Mouse (Mus musculus): Measurements from ENCODE around the gene Acsm4. TPM values are rescaled to one million over a fixed set of nuclear protein-coding genes. Genes with fewer than 3 reads are reported as not detected.

The Acsm4 gene
- not detected in 2 replicates for polyA plus RNA-seq (2015; fragmentation: Nextera tagmentation; extraction: Ambion mirVana)

DNA sequence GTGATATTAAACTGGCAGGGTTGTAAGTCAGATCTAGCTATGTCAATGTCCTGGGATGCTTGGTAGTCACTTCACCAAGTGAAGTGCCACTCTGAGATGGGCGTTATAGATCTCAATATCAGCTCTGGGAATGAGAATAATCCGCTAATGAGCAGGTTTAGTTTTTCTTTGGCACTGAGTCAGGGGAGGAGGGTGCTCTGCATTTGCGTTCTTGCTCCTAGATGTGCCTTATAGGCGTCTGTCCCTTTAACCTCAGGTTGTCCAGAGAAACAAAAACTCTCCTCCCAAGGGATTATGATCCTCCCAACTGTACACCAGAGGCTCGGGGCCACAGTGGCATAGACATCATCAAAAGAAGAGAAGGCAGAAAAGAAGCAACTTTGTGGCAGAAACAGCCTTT is at the start of gene Acsm4:
TSS of gene Acsm4 (plus strand) at position 301 of the 400 bp plus-strand sequence.
- H3K9me3 ChIP-seq: no peaks in the 10 kb centered on the region
- H3K9ac ChIP-seq: no peak within 1 kb of the TSS
- H3K27ac ChIP-seq: no peak within 1 kb of the TSS
- H3K4me2 ChIP-seq (replicated peaks): no peak within 1 kb of the TSS
- 77% methylated on average over 5 of the region's 5 CpGs for whole genome bisulfite sequencing
- no peaks in the 10 kb centered on the region for H3K36me3 ChIP-seq
- ATAC-seq: no peak
- no peaks in the 10 kb centered on the region for H3K4me1 ChIP-seq (replicated peaks)
- no peak within 1 kb of the TSS for H3K4me3 ChIP-seq (replicated peaks)
- H3K27me3 ChIP-seq (replicated peaks): no peaks in the 10 kb centered on the region

DNA sequence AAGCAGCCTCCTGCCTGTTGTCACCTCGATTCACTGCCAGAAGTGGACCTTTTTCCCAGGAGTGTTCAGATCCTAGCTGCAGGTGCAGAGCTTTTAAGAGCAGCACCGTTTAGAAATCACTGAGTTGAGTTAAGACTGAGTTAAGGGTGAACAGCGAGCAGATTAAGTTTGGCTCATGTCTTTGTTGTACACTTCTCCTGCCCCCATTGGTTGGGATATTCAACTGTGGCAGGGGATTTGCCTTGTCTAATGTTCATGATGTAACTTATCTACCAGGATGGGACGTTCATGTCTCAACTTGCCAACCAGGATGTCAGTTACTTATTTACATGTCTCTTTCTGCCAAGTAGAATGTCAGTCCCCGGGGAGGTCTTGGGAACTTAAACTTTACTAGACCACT is 47.5 kb upstream of the Acsm4 start:
- Histone ChIP-seq H3K4me2 (replicated peaks) (no peak overlapping the region), H3K27me3 (replicated peaks) (no peaks in the 10 kb centered on the region), H3K9me3 (no peaks in the 10 kb centered on the region), H3K36me3 (no peaks in the 10 kb centered on the region), H3K4me1 (replicated peaks) (no peaks in the 10 kb centered on the region), H3K27ac (no peak overlapping the region), H3K4me3 (replicated peaks) (no peak overlapping the region), H3K9ac (no peak overlapping the region)
- WGBS: 73% methylated on average over 5 of the region's 5 CpGs
- no peak for ATAC-seq

DNA sequence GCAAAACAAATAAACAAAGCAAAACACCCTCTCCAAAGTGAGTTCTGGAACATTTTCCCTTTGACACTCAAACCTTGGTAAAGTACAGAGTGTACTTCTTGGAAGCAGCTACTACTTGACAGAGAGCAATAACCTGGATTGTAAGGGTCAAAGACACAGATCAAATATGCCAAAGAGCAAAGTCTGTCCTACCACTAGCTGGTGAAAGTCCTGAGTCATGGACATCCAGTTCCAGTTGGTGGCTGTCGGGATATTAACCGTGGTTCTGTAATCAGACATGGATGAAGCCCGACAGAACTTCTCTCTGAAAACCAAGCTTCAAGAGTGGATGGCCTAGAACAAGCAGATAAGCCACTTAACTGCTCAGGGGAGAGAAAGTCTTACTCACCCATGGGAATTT is 21.9 kb upstream of the Acsm4 start:
- WGBS: 87% methylated on average over 3 of the region's 3 CpGs
- no peak for ATAC-seq
- no peaks in the 10 kb centered on the region for H3K4me1 ChIP-seq (replicated peaks)

DNA sequence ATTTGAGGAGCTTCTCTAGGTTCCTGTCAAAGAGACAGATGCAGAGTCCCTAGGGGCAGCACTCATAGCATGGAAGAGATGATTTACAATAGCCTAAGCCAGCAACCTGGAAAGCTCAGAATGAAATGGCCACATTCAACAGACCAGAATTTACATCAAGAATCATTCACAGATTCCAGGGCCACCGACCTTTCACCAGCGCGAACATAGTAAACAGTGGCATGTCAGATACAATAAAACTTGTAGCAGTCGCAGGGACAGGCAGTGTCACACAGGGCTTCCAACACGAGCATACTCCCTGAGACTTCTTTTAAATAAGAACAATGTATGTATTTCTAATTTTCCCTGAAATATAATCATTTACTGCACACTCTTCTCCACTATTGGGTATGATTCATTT is 19.4 kb upstream of the Acsm4 start:
- H3K4me2 ChIP-seq (replicated peaks): no peak overlapping the region
- no peak for ATAC-seq

More for the DNA sequence above, 21.9 kb upstream of the Acsm4 start:
- no peak overlapping the region for H3K9ac ChIP-seq
- H3K4me2 ChIP-seq (replicated peaks): no peak overlapping the region
- no peaks in the 10 kb centered on the region for H3K9me3 ChIP-seq
- no peaks in the 10 kb centered on the region for H3K27me3 ChIP-seq (replicated peaks)
- no peak overlapping the region for H3K4me3 ChIP-seq (replicated peaks)
- no peaks in the 10 kb centered on the region for H3K36me3 ChIP-seq
- no peak overlapping the region for H3K27ac ChIP-seq

DNA sequence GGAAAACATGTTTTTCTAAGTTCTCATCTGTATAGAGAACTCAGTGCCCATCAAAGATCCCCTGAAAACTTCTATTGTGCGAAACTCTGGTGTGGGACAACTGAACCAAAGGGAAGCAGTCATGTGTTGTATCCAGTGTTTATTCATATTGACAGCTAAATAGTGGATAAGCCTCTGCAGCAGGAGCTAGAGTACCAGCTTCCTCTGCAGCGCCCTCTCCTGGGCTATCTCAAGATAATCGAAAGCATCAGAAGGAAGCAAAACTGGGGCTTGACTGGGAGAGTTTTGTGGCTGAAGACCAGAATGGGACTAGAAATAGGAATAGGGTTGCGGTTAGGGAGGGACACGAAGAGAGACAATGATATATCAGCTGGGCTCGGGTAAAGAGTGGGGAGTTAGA is 18.9 kb upstream of the Acsm4 start:
- Histone ChIP-seq H3K9ac (no peak overlapping the region), H3K4me1 (replicated peaks) (no peaks in the 10 kb centered on the region), H3K4me3 (replicated peaks) (no peak overlapping the region), H3K27me3 (replicated peaks) (no peaks in the 10 kb centered on the region), H3K4me2 (replicated peaks) (no peak overlapping the region), H3K27ac (no peak overlapping the region), H3K36me3 (no peaks in the 10 kb centered on the region), H3K9me3 (no peaks in the 10 kb centered on the region)
- ATAC-seq: no peak
- 49% methylated on average over 6 of the region's 6 CpGs for WGBS

More for the DNA sequence above, 19.4 kb upstream of the Acsm4 start:
- H3K9me3 ChIP-seq: no peaks in the 10 kb centered on the region
- no peaks in the 10 kb centered on the region for H3K27me3 ChIP-seq (replicated peaks)
- no peaks in the 10 kb centered on the region for H3K4me1 ChIP-seq (replicated peaks)
- H3K27ac ChIP-seq: no peak overlapping the region
- no peaks in the 10 kb centered on the region for H3K36me3 ChIP-seq
- H3K9ac ChIP-seq: no peak overlapping the region
- 38% methylated on average over 5 of the region's 5 CpGs for WGBS
- H3K4me3 ChIP-seq (replicated peaks): no peak overlapping the region

DNA sequence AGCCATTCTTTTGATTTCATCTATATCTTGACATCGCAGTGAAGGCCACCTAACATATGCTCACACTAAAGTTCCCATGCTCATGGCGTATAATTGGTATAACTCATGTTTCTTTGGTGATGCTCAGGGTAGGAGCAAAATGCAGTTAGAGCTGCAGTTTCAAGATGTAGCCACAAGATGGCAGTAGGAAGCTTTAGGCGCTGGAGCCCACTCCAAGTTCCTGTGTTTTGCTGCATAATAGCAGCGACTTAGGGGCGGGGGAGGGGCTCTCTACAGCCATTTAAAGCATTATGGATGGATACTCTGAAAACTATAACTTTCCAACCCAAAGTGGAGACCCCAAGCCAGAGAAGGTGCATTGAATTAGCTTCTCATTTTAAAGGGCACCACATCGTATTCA is 16.4 kb upstream of the Acsm4 start:
- no peak overlapping the region for H3K4me3 ChIP-seq (replicated peaks)
- no peak overlapping the region for H3K9ac ChIP-seq
- H3K4me2 ChIP-seq (replicated peaks): no peak overlapping the region
- no peaks in the 10 kb centered on the region for H3K27me3 ChIP-seq (replicated peaks)
- H3K36me3 ChIP-seq: no peaks in the 10 kb centered on the region
- no peaks in the 10 kb centered on the region for H3K9me3 ChIP-seq
- H3K27ac ChIP-seq: no peak overlapping the region
- WGBS: 16% methylated on average over 6 of the region's 6 CpGs
- 0 out of 2 replicates have a peak, but pooled peaks have one; percentile 31 for ATAC-seq
- no peaks in the 10 kb centered on the region for H3K4me1 ChIP-seq (replicated peaks)

DNA sequence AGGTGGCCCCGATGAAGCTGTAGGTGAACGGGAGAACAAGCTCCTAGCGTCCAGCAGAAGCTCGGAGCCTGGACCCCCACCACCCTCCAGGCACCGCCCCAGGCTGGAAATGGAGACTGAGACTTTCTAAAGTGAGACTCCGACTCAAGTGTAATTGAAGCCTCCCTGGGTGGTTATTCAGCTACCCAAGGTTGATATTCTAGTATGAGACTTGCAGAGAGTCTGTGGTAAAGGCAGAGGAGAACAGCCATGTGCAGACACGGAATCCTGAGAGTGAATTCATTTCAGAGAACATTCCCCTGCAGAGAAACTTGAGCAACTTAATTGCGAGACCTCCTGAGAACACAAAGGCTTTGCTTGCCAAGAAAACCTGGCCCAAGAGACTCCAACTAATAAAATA is 9.7 kb upstream of the Acsm4 start:
- Histone ChIP-seq H3K9me3 (no peaks in the 10 kb centered on the region), H3K9ac (no peak overlapping the region), H3K4me1 (replicated peaks) (no peaks in the 10 kb centered on the region), H3K27me3 (replicated peaks) (no peaks in the 10 kb centered on the region), H3K27ac (no peak overlapping the region), H3K4me2 (replicated peaks) (no peak overlapping the region), H3K36me3 (no peaks in the 10 kb centered on the region), H3K4me3 (replicated peaks) (no peak overlapping the region)
- no peak for ATAC-seq
- 72% methylated on average over 8 of the region's 8 CpGs for WGBS

DNA sequence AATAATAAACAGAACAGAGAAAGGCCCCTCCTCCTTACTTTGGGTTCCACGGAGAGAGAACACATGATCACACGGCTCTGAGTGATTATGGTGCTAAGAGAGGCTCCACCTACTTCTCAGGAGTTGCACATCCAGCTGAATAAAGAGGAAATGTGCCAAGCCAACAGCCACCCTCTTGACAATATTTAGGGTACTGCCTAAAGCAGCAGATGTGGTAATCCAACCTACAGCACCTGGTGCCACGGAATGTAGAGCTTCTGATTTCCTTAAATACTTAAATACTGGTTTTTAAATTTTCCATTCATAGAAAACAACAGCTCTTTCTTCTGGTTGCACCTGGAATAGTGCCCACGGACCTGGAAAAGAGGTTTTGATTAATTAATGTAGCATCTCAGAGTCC is 7.1 kb upstream of the Acsm4 start:
- ATAC-seq: no peak
- no peak overlapping the region for H3K27ac ChIP-seq
- H3K9me3 ChIP-seq: no peaks in the 10 kb centered on the region
- no peak overlapping the region for H3K9ac ChIP-seq
- no peaks in the 10 kb centered on the region for H3K4me1 ChIP-seq (replicated peaks)
- WGBS: 59% methylated on average over 4 of the region's 4 CpGs
- no peaks in the 10 kb centered on the region for H3K27me3 ChIP-seq (replicated peaks)
- no peaks in the 10 kb centered on the region for H3K36me3 ChIP-seq
- no peak overlapping the region for H3K4me2 ChIP-seq (replicated peaks)
- H3K4me3 ChIP-seq (replicated peaks): no peak overlapping the region

DNA sequence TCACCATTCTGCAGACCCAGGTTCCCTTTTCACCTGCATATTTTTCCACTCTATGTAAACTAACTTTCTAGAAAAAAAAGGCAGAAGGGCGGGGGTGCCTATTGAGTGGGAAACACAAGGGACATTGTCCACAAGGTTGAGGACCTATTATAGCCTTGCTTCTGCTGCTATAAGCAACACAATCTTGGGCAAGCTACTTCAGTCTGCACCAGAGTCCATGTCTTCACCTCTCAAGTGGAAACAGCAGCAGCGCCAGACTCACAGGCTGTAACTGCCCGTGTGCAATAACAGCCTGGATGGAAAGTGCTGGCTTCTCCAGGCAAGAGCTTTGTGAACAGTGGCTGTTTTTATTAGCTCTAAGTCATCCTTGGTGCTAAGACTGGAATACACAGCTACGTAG is 2.5 kb downstream of the Acsm4 start:
- Histone ChIP-seq H3K9ac (no peak overlapping the region), H3K4me2 (replicated peaks) (no peak overlapping the region), H3K4me3 (replicated peaks) (no peak overlapping the region), H3K9me3 (no peaks in the 10 kb centered on the region), H3K27me3 (replicated peaks) (no peaks in the 10 kb centered on the region), H3K27ac (no peak overlapping the region), H3K4me1 (replicated peaks) (no peaks in the 10 kb centered on the region), H3K36me3 (no peaks in the 10 kb centered on the region)
- ATAC-seq: no peak
- WGBS: 74% methylated on average over 4 of the region's 4 CpGs

DNA sequence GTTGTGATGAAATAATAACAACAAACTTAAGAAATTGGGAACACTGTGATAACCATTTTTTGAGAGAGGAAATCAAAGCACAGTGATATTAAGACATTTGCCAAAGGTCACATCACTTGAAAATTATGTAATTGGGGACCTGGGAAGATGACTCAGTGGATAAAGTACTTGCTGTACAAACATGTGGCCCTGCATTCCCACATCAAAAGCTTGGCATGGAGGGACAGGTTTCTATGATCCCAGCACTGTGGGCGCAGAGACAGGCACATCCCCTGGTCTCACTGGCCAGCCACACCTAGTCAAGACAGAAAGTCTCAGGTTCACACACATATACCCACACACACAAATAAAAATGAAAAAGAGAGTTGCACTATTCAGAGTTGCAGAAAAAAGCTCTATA is 5.1 kb downstream of the Acsm4 start:
- Histone ChIP-seq H3K4me1 (replicated peaks) (no peaks in the 10 kb centered on the region), H3K36me3 (no peaks in the 10 kb centered on the region), H3K9me3 (no peaks in the 10 kb centered on the region), H3K9ac (no peak overlapping the region), H3K4me3 (replicated peaks) (no peak overlapping the region), H3K27ac (no peak overlapping the region), H3K4me2 (replicated peaks) (no peak overlapping the region), H3K27me3 (replicated peaks) (no peaks in the 10 kb centered on the region)
- WGBS: 84% methylated on average over 1 of the region's 1 CpGs
- ATAC-seq: no peak

DNA sequence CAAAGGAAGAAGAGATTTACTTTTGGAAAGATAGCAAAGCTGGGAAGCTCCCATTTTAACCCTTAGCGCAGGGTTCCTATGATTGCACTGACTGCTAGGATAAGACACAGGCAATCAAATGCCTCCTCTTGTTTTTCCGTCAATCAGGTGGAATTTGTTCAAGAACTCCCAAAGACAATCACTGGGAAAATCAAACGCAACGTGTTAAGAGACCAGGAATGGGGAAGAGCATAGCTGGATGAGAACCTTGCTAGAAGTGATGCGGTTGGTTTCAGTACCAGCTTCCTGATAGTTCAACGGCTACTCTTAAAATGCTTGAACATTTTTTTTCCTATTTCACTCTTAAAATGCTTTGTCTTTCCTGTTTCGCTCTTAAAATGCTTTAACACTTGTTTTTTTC is 24.3 kb downstream of the Acsm4 start:
- Histone ChIP-seq H3K27me3 (replicated peaks) (no peaks in the 10 kb centered on the region), H3K27ac (no peak overlapping the region), H3K9ac (no peak overlapping the region), H3K4me1 (replicated peaks) (no peaks in the 10 kb centered on the region), H3K9me3 (no peaks in the 10 kb centered on the region), H3K4me3 (replicated peaks) (no peak overlapping the region), H3K4me2 (replicated peaks) (no peak overlapping the region), H3K36me3 (peaks cover 25% of the 10 kb centered on the region)
- no peak for ATAC-seq
- 94% methylated on average over 7 of the region's 7 CpGs for WGBS

DNA sequence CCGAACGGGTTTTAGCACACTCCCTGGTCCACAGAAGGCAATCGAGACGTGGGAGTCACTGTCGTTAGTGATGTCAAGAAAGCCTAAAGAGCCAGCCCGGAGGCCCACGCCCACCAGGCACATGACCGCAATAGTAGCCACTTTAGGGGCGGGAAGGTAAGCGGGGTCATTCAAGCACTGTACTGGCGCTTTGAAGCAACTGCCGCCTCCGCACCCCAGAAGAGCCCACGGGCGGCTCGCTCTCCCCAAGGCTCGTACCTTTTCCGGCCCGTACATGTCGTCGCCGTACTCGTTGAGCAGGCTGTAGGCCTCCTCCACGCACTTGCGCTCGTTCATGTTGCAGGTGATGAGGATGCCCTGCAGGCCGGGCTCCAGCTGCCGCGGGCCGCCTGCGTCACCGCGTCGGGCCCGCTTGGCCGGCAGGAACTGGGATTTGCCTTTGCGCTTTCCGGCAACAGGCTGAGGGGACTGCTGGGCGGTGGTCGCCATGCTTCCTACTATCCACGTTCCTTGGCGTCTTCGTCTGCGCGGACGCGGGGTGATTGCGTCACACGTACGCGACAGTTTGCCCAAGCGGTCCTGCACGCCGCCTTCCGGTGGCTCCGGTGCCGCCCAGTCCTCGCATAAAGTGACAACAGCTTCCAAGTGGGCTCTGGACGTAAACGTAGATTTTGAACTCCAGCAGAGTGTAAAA is 30.6 kb downstream of the Acsm4 start, which contains the start of gene Thumpd1:
TSS of gene Thumpd1 (minus strand) at position 546 of the 694 bp plus-strand sequence.
- H3K27me3 ChIP-seq (replicated peaks): no peaks in the 10 kb centered on the region
- under 1% methylated on average over 60 of the region's 60 CpGs for WGBS
- peak within 1 kb of the TSS; percentile 77 for H3K4me2 ChIP-seq (replicated peaks)
- H3K36me3 ChIP-seq: peaks cover 25% of the 10 kb centered on the region
- peaks cover 7% of the 10 kb centered on the region for H3K4me1 ChIP-seq (replicated peaks)
- peak within 1 kb of the TSS; percentile 56 for H3K27ac ChIP-seq
- H3K4me3 ChIP-seq (replicated peaks): peak within 1 kb of the TSS; percentile 87
- ATAC-seq: peak; percentile 97
- H3K9me3 ChIP-seq: no peaks in the 10 kb centered on the region
- H3K9ac ChIP-seq: peak within 1 kb of the TSS; percentile 78

DNA sequence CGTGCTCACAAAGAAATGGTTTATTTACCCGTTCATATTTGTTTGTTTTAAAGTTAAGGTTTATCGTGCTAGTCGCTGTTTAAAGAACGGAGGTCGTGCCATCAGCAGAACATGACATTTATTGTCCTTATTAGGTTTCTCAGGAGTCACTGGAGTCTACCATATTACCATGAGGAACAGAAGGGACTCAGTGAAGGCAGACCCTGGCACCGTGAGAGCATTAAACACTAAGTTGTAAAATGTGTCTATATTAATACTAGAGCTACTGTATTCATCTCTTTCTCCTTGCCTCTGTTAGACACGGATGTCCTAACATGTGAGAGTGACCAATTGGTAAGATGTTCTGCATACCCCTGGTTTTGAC is 31.1 kb downstream of the Acsm4 start:
- peak overlapping the region; percentile 87 for H3K4me3 ChIP-seq (replicated peaks)
- peaks cover 7% of the 10 kb centered on the region for H3K4me1 ChIP-seq (replicated peaks)
- peaks cover 20% of the 10 kb centered on the region for H3K36me3 ChIP-seq
- peak overlapping the region; percentile 77 for H3K4me2 ChIP-seq (replicated peaks)
- peak; percentile 53 for ATAC-seq
- WGBS: 11% methylated on average over 8 of the region's 8 CpGs
- H3K27ac ChIP-seq: 0 out of 2 replicates have a peak overlapping the region, but pooled peaks have one; percentile 56
- peak overlapping the region; percentile 33; the same call in 1 of the 2 replicates for H3K9ac ChIP-seq
- no peaks in the 10 kb centered on the region for H3K27me3 ChIP-seq (replicated peaks)
- no peaks in the 10 kb centered on the region for H3K9me3 ChIP-seq
